Mouse (Mus musculus) liver, embryonic 14 days (tissue): ENCODE results near the gene Hoxc13. TPM values are rescaled to one million over a fixed set of nuclear protein-coding genes. Genes with fewer than 3 reads are reported as not detected.

Experiments
- polyA plus RNA-seq: library from polyadenylated mRNA; depleted of rRNA; stranded (reverse); fragments of >200 nt; gene quantifications from 2 replicates; pipeline ENCODE4 v1.2.3, GENCODE M21; 2012; rRNA removed

Hoxc13 gene
- polyA plus RNA-seq, result not detected in 2 replicates

GRCm38 (mm10) chr15:102921053-102922011, at the start of gene Hoxc13:
Gene Hoxc13 (plus strand): TSS chr15:102921103.

GRCm38 (mm10) chr15:102936279-102936972, 15.5 kb downstream of the Hoxc13 start, which contains the start of gene Hoxc12:
Gene Hoxc12 (plus strand): TSS chr15:102936757.

GRCm38 (mm10) chr15:102954192-102955006, 33.5 kb downstream of the Hoxc13 start, which contains the start of gene Hoxc11:
Gene Hoxc11 (plus strand): TSS chr15:102954427.

GRCm38 (mm10) chr15:102966776-102967311, 45.9 kb downstream of the Hoxc13 start, which contains the start of gene Hoxc10:
Gene Hoxc10 (plus strand): TSS chr15:102966796.

GRCm38 (mm10) chr15:102967312-102967510, 46.3 kb downstream of the Hoxc13 start, which contains the start of gene Hoxc5:
Gene Hoxc5 (plus strand): TSS chr15:102967443.

GRCm38 (mm10) chr15:102976171-102976570, 55.3 kb downstream of the Hoxc13 start, which contains the start of gene Hoxc9:
Gene Hoxc9 (plus strand): TSS chr15:102976439.

Other genes starting within 250 kb of the Hoxc13 start
- gene Atp5g2, start 248.8 kb upstream of the Hoxc13 start, polyA plus RNA-seq, result 216 and 238 TPM in 2 replicates
- gene Calcoco1, start 198.9 kb upstream of the Hoxc13 start, polyA plus RNA-seq, result 5.4 and 6.1 TPM in 2 replicates
- gene Hoxc12, start 15.7 kb downstream of the Hoxc13 start, polyA plus RNA-seq, result not detected in 2 replicates
- not detected in 2 replicates for gene Hoxc11, start 33.3 kb downstream of the Hoxc13 start, polyA plus RNA-seq
- 0.09 TPM in 1 of 2 replicates, not detected in the other for gene Hoxc10, start 45.7 kb downstream of the Hoxc13 start, polyA plus RNA-seq
- gene Hoxc5, start 46.3 kb downstream of the Hoxc13 start, polyA plus RNA-seq, result 0.03 and 0.19 TPM in 2 replicates
- 0.07 TPM in 1 of 2 replicates, not detected in the other for gene Hoxc9, start 55.3 kb downstream of the Hoxc13 start, polyA plus RNA-seq
- 0.01 and 0.17 TPM in 2 replicates for gene Hoxc8, start 69.5 kb downstream of the Hoxc13 start, polyA plus RNA-seq
- gene Hoxc6, start 77.2 kb downstream of the Hoxc13 start, polyA plus RNA-seq, result 0.09 and 0.34 TPM in 2 replicates
- gene Hoxc4, start 97.8 kb downstream of the Hoxc13 start, polyA plus RNA-seq, result 0.07 and 0.25 TPM in 2 replicates
- gene Smug1, start 246.0 kb downstream of the Hoxc13 start, polyA plus RNA-seq, result 3.5 and 4.1 TPM in 2 replicates